Comparison of ENCODE assay signal across 25 mouse cellular contexts in genomic region chr7:74466886-74467285, GRCm38 (mm10).
DNase-seq lines count a peak whose midpoint lies in the region; ATAC-seq lines count a peak whose summit lies in the region.
"Had no signal": no experiment of that assay in that cellular context is flagged by ENCODE, and none has a peak within 500 bp of the region (broad histone marks: within the 10 kb centered on the region; RNA-seq: fewer than 3 reads in every experiment).

No protein-coding gene starts in this region.

- no peak overlapping the region for H3K4me2 ChIP-seq in forebrain, embryonic 11.5 days (ENCODE audit: low read depth, low read length, severe bottlenecking)
- no peak overlapping the region for H3K4me2 ChIP-seq in forebrain, embryonic 15.5 days (replicated peaks)
- H3K4me2 ChIP-seq in heart, embryonic 12.5 days = no peak overlapping the region
- no peak overlapping the region for H3K4me2 ChIP-seq in limb, embryonic 12.5 days
- H3K4me2 ChIP-seq: hindbrain, embryonic 12.5 days; limb, embryonic 13.5 days; liver, embryonic 12.5 days; midbrain, embryonic 12.5 days; stomach, embryonic 15.5 days had no signal

- no peaks in the 10 kb centered on the region for H3K36me3 ChIP-seq in forebrain, embryonic 11.5 days (ENCODE audit: control insufficient read depth, insufficient read depth, low read length)
- no peaks in the 10 kb centered on the region for H3K36me3 ChIP-seq in forebrain, embryonic 15.5 days
- H3K36me3 ChIP-seq in heart, embryonic 12.5 days = no peaks in the 10 kb centered on the region
- H3K36me3 ChIP-seq in limb, embryonic 12.5 days = no peaks in the 10 kb centered on the region
- no peaks in the 10 kb centered on the region for H3K36me3 ChIP-seq in limb, embryonic 10.5 days
- H3K36me3 ChIP-seq: hindbrain, embryonic 12.5 days; limb, embryonic 13.5 days; liver, embryonic 12.5 days; midbrain, embryonic 12.5 days; stomach, embryonic 15.5 days had no signal

- no peaks in the 10 kb centered on the region for H3K4me1 ChIP-seq in forebrain, embryonic 11.5 days (replicated peaks; ENCODE audit: control insufficient read depth, insufficient read depth, low read length)
- H3K4me1 ChIP-seq in forebrain, embryonic 15.5 days = no peaks in the 10 kb centered on the region
- peaks cover 67% of the 10 kb centered on the region for H3K4me1 ChIP-seq in heart, embryonic 12.5 days (replicated peaks)
- H3K4me1 ChIP-seq in limb, embryonic 12.5 days (replicated peaks) = peaks cover 17% of the 10 kb centered on the region
- peaks cover 19% of the 10 kb centered on the region for H3K4me1 ChIP-seq in limb, embryonic 10.5 days
- H3K4me1 ChIP-seq: stomach, embryonic 15.5 days had no signal

- no peak overlapping the region for H3K9ac ChIP-seq in forebrain, embryonic 11.5 days (ENCODE audit: low read length)
- H3K9ac ChIP-seq in forebrain, embryonic 15.5 days (replicated peaks) = no peak overlapping the region
- H3K9ac ChIP-seq in heart, embryonic 12.5 days = no peak overlapping the region; the same call in 1 of the 2 replicates
- no peak overlapping the region for H3K9ac ChIP-seq in limb, embryonic 12.5 days (replicated peaks)
- H3K9ac ChIP-seq: hindbrain, embryonic 12.5 days; limb, embryonic 13.5 days; liver, embryonic 12.5 days; midbrain, embryonic 12.5 days; stomach, embryonic 15.5 days had no signal

- no peaks in the 10 kb centered on the region for H3K27me3 ChIP-seq in forebrain, embryonic 11.5 days (ENCODE audit: control insufficient read depth, insufficient read depth, low read length)
- H3K27me3 ChIP-seq in forebrain, embryonic 15.5 days = no peaks in the 10 kb centered on the region
- H3K27me3 ChIP-seq in heart, embryonic 12.5 days (replicated peaks) = no peaks in the 10 kb centered on the region
- H3K27me3 ChIP-seq in limb, embryonic 12.5 days = no peaks in the 10 kb centered on the region
- H3K27me3 ChIP-seq in limb, embryonic 10.5 days (ENCODE audit: low read depth, poor library complexity, severe bottlenecking) = no peaks in the 10 kb centered on the region
- H3K27me3 ChIP-seq: hindbrain, embryonic 12.5 days; limb, embryonic 13.5 days; liver, embryonic 12.5 days; midbrain, embryonic 12.5 days; stomach, embryonic 15.5 days had no signal

- no peaks in the 10 kb centered on the region for H3K9me3 ChIP-seq in forebrain, embryonic 11.5 days (ENCODE audit: control insufficient read depth, low read length)
- H3K9me3 ChIP-seq in forebrain, embryonic 15.5 days = no peaks in the 10 kb centered on the region
- H3K9me3 ChIP-seq in heart, embryonic 12.5 days (replicated peaks) = no peaks in the 10 kb centered on the region
- H3K9me3 ChIP-seq in limb, embryonic 12.5 days = no peaks in the 10 kb centered on the region
- no peaks in the 10 kb centered on the region for H3K9me3 ChIP-seq in limb, embryonic 10.5 days (replicated peaks)
- H3K9me3 ChIP-seq: hindbrain, embryonic 12.5 days; limb, embryonic 13.5 days; liver, embryonic 12.5 days; midbrain, embryonic 12.5 days; stomach, embryonic 15.5 days had no signal

- ATAC-seq in forebrain, embryonic 11.5 days (replicated peaks; ENCODE audit: low FRiP score) = no peak
- ATAC-seq in forebrain, embryonic 15.5 days (replicated peaks) = no peak
- no peak for ATAC-seq in heart, embryonic 12.5 days (ENCODE audit: insufficient number of reproducible peaks, low FRiP score)
- no peak for ATAC-seq in limb, embryonic 12.5 days (ENCODE audit: insufficient number of reproducible peaks, insufficient read depth, low FRiP score, low TSS enrichment, low read depth)
- ATAC-seq: activated CD4-positive, CD25-positive, alpha-beta regulatory T cell, adult 4 months; forebrain, embryonic 14.5 days; liver, embryonic 12.5 days had no signal

- H3K4me3 ChIP-seq in forebrain, embryonic 11.5 days (ENCODE audit: low read depth, low read length) = no peak overlapping the region
- H3K4me3 ChIP-seq in forebrain, embryonic 15.5 days = no peak overlapping the region
- no peak overlapping the region for H3K4me3 ChIP-seq in heart, embryonic 12.5 days
- H3K4me3 ChIP-seq in limb, embryonic 12.5 days (replicated peaks) = no peak overlapping the region
- H3K4me3 ChIP-seq in limb, embryonic 10.5 days = no peak overlapping the region
- H3K4me3 ChIP-seq: hindbrain, embryonic 12.5 days; limb, embryonic 13.5 days; liver, embryonic 12.5 days; midbrain, embryonic 12.5 days; stomach, embryonic 15.5 days had no signal

- 83% methylated on average over 4 of the region's 4 CpGs for WGBS in forebrain, embryonic 11.5 days
- WGBS in forebrain, embryonic 15.5 days = 89% methylated on average over 4 of the region's 4 CpGs
- 47% methylated on average over 4 of the region's 4 CpGs for WGBS in heart, embryonic 12.5 days
- 54% methylated on average over 4 of the region's 4 CpGs for WGBS in limb, embryonic 12.5 days
- 80% methylated on average over 4 of the region's 4 CpGs for WGBS in limb, embryonic 10.5 days

- H3K27ac ChIP-seq in forebrain, embryonic 11.5 days (ENCODE audit: low read depth, low read length) = no peak overlapping the region
- no peak overlapping the region for H3K27ac ChIP-seq in forebrain, embryonic 15.5 days (replicated peaks)
- peak overlapping the region; percentile 49 for H3K27ac ChIP-seq in heart, embryonic 12.5 days (ENCODE audit: poor library complexity, severe bottlenecking)
- 0 out of 2 replicates have a peak overlapping the region, but pooled peaks have one; percentile 17 for H3K27ac ChIP-seq in limb, embryonic 12.5 days
- H3K27ac ChIP-seq in limb, embryonic 10.5 days = no peak overlapping the region
- H3K27ac ChIP-seq: hindbrain, embryonic 12.5 days; limb, embryonic 13.5 days; liver, embryonic 12.5 days; midbrain, embryonic 12.5 days; stomach, embryonic 15.5 days had no signal

- peak; percentile 17 for DNase-seq in forebrain, embryonic 11.5 days (ENCODE audit: low spot score)
- no peak for DNase-seq in heart, postnatal 36 days
- DNase-seq in limb, embryonic 10.5 days (ENCODE audit: low spot score) = no peak
- DNase-seq in kidney, postnatal 25 days = peak; percentile 31 to 52
- no peak for DNase-seq in left cerebral cortex, postnatal 14 days (ENCODE audit: low spot score in 2 of 2)
- DNase-seq: adrenal gland, adult 8-10 months; cerebellum, adult 18-20 months; cerebellum, postnatal 36 days; embryo, embryonic 11 days; gastrocnemius, postnatal 14 days; layer of hippocampus, adult 9-11 months; lung, adult 18-20 months; lung, postnatal 10 days; thymus, adult 18-20 months; thymus, postnatal 36 days had no signal

- intact Hi-C loops in heart, postnatal 36 days (cut with DNase I) = no loop called here
- intact Hi-C loops in left cerebral cortex, postnatal 14 days (cut with DNase I) = no loop called here

Comparison
In these comparisons a context has a peak if more than half of its experiments do, and no peak if none do; other contexts are left out.
1. H3K27ac ChIP-seq: peak in heart, embryonic 12.5 days (single experiment) and limb, embryonic 12.5 days (single experiment); none in forebrain, embryonic 11.5 days (single experiment), forebrain, embryonic 15.5 days (single experiment) and limb, embryonic 10.5 days (single experiment).
2. DNase-seq: peak in forebrain, embryonic 11.5 days (single experiment) and kidney, postnatal 25 days (2 of 2); none in heart, postnatal 36 days (0 of 2), limb, embryonic 10.5 days (single experiment) and left cerebral cortex, postnatal 14 days (0 of 2).